In genomic region chr7:19404476-19404875, GRCm38 (mm10) we compare ENCODE assay signal across 8 mouse cellular contexts. TPM values are rescaled to one million over a fixed set of nuclear protein-coding genes. Genes with fewer than 3 reads are reported as not detected.
A peak's percentile ranks its signal among the peaks of the same experiment; 100 is the strongest.
DNase-seq lines count a peak whose midpoint lies in the region; ATAC-seq and TF ChIP-seq lines count a peak whose summit lies in the region.

Gene Ckm, plus strand, starts transcription at chr7:19404776.

- no peak for TF ChIP-seq CTCF in lung, postnatal 0 days (IDR thresholded peaks at IDR 0.05)
- TF ChIP-seq CTCF in small intestine, adult 2 months (IDR thresholded peaks at IDR 0.05; ENCODE audit: extremely low read depth, insufficient read length, insufficient replicate concordance, low read depth, low read length) = no peak

- no peak for TF ChIP-seq POLR2A in small intestine, adult 2 months (IDR thresholded peaks at IDR 0.05; ENCODE audit: low read depth, low read length)

- H3K4me2 ChIP-seq in lung, postnatal 0 days (replicated peaks; ENCODE audit: low read depth, low read length) = peak within 1 kb of the TSS; percentile 81
- H3K4me2 ChIP-seq in intestine, embryonic 16.5 days (ENCODE audit: low read depth, low read length) = peak within 1 kb of the TSS; percentile 99

- no peak for TF ChIP-seq EP300 in lung, postnatal 0 days (IDR thresholded peaks at IDR 0.05)

- H3K27me3 ChIP-seq in lung, postnatal 0 days (replicated peaks; ENCODE audit: insufficient read depth, low read length) = 0 out of 2 replicates have a peak, but pooled peaks cover 10% of the 10 kb centered on the region
- peaks cover 17% of the 10 kb centered on the region for H3K27me3 ChIP-seq in intestine, embryonic 16.5 days (replicated peaks; ENCODE audit: control insufficient read depth, insufficient read depth, low read length)
- H3K27me3 ChIP-seq in small intestine, adult 2 months (ENCODE audit: control insufficient read depth, insufficient read depth, low read length) = peaks cover 7% of the 10 kb centered on the region

- H3K27ac ChIP-seq in lung, postnatal 0 days (ENCODE audit: low read length) = no peak within 1 kb of the TSS
- no peak within 1 kb of the TSS for H3K27ac ChIP-seq in intestine, embryonic 16.5 days (ENCODE audit: low read length)
- no peak within 1 kb of the TSS for H3K27ac ChIP-seq in small intestine, adult 2 months (ENCODE audit: insufficient read depth, low read depth, low read length)

- DNase-seq in lung, postnatal 0 days (ENCODE audit: low spot score) = no peak
- DNase-seq in lung, postnatal 4 days = no peak
- no peak for DNase-seq in gastrocnemius, postnatal 10 days
- DNase-seq in right cerebral cortex, adult 2 months (ENCODE audit: low spot score in 2 of 2) = no peak
- no peak for DNase-seq in right cerebral cortex, postnatal 10 days (ENCODE audit: low spot score in 2 of 2)
- no peak for DNase-seq in Muller cell, postnatal 12 days (ENCODE audit: inconsistent ontology term)

- peak within 1 kb of the TSS; percentile 51 for H3K4me3 ChIP-seq in lung, postnatal 0 days (ENCODE audit: low read depth, low read length)
- peak within 1 kb of the TSS; percentile 70 for H3K4me3 ChIP-seq in intestine, embryonic 16.5 days (ENCODE audit: low read length)
- peak within 1 kb of the TSS; percentile 64 for H3K4me3 ChIP-seq in small intestine, adult 2 months (ENCODE audit: low read depth, low read length)

- no peaks in the 10 kb centered on the region for H3K36me3 ChIP-seq in lung, postnatal 0 days (ENCODE audit: insufficient read depth, low read length)
- H3K36me3 ChIP-seq in intestine, embryonic 16.5 days (ENCODE audit: control insufficient read depth, insufficient read depth, low read length) = no peaks in the 10 kb centered on the region
- H3K36me3 ChIP-seq in small intestine, adult 2 months (ENCODE audit: control insufficient read depth, insufficient read depth, low read length) = no peaks in the 10 kb centered on the region

- H3K9ac ChIP-seq in lung, postnatal 0 days (replicated peaks; ENCODE audit: low read depth) = peak within 1 kb of the TSS; percentile 33
- peak within 1 kb of the TSS; percentile 69 for H3K9ac ChIP-seq in intestine, embryonic 16.5 days (ENCODE audit: low read depth, low read length)

- H3K9me3 ChIP-seq in lung, postnatal 0 days (ENCODE audit: low read length) = no peaks in the 10 kb centered on the region
- H3K9me3 ChIP-seq in intestine, embryonic 16.5 days (ENCODE audit: control insufficient read depth, low read length) = 0 out of 2 replicates have a peak, but pooled peaks cover 4% of the 10 kb centered on the region

- no peak for ATAC-seq in lung, postnatal 0 days
- ATAC-seq in intestine, embryonic 16.5 days = no peak

- 45% methylated on average over 7 of the region's 7 CpGs for WGBS in lung, postnatal 0 days
- 45% methylated on average over 7 of the region's 7 CpGs for WGBS in intestine, embryonic 16.5 days
- WGBS in small intestine, adult 2 months = 48% methylated on average over 7 of the region's 7 CpGs

- H3K4me1 ChIP-seq in lung, postnatal 0 days (ENCODE audit: insufficient read depth, low read depth, low read length) = no peaks in the 10 kb centered on the region
- H3K4me1 ChIP-seq in intestine, embryonic 16.5 days (ENCODE audit: control insufficient read depth, insufficient read depth, low read length) = peaks cover 8% of the 10 kb centered on the region
- H3K4me1 ChIP-seq in small intestine, adult 2 months (ENCODE audit: control insufficient read depth, insufficient read depth, insufficient read length, low read length) = peaks cover 8% of the 10 kb centered on the region

RNA-seq across cellular contexts. Expression of gene Ckm, which starts in this region (rescaled TPM):
- 34.0 and 42.4 TPM in 2 replicates for polyA plus RNA-seq in lung, postnatal 0 days (2015; fragmentation: Nextera tagmentation; extraction: Ambion mirVana)
- over 10,000 TPM; 22,462 to 26,486 TPM for total RNA-seq in gastrocnemius, postnatal 10 days (2021)
- polyA plus RNA-seq in intestine, embryonic 16.5 days (2015; fragmentation: Nextera tagmentation; extraction: Ambion mirVana) = 15.3 and 17.6 TPM in 2 replicates
- 31.9 and 45.3 TPM in 2 replicates for polyA plus RNA-seq in small intestine, adult 2 months (2012; rRNA removed)
